Mouse (Mus musculus) neural tube, embryonic 15.5 days (tissue): ENCODE results near the gene Dlk2. TPM values are rescaled to one million over a fixed set of nuclear protein-coding genes. Genes with fewer than 3 reads are reported as not detected.

Experiments used
- ATAC-seq: fragments of 200-750 bp; cut with Nextera tagmentation; 2 replicates; pipeline ENCODE4 v1.8.0; 2017; ENCODE audit warnings: mild to moderate bottlenecking, moderate TSS enrichment, moderate library complexity; ENCODE audit not compliant: low FRiP score
- H3K27ac ChIP-seq: fragments of 300-500 bp; sonication (generic); replicated peaks from 2 replicates; pipeline ENCODE4 v1.5.1; 2015; ENCODE audit warnings: mild to moderate bottlenecking, inconsistent platforms
- H3K27me3 ChIP-seq: fragments of 300-500 bp; sonication (generic); replicated peaks from 2 replicates; pipeline ENCODE4 v1.6.1; 2015; ENCODE audit warnings: inconsistent platforms
- H3K36me3 ChIP-seq: fragments of 300-500 bp; sonication (generic); 2 replicates; pipeline ENCODE4 v1.6.1; 2015; ENCODE audit warnings: inconsistent platforms
- H3K4me1 ChIP-seq: fragments of 300-500 bp; sonication (generic); 2 replicates; pipeline ENCODE4 v1.6.1; 2015; ENCODE audit warnings: inconsistent platforms
- H3K4me2 ChIP-seq: fragments of 300-500 bp; sonication (generic); 2 replicates; pipeline ENCODE4 v1.6.1; 2015; ENCODE audit warnings: inconsistent platforms, mild to moderate bottlenecking, moderate library complexity
- H3K4me3 ChIP-seq: fragments of 300-500 bp; sonication (generic); replicated peaks from 2 replicates; pipeline ENCODE4 v1.5.1; 2015; ENCODE audit warnings: mild to moderate bottlenecking, inconsistent platforms
- H3K9ac ChIP-seq: fragments of 300-500 bp; sonication (generic); replicated peaks from 2 replicates; pipeline ENCODE4 v1.6.1; 2015; ENCODE audit warnings: mild to moderate bottlenecking, inconsistent platforms
- H3K9me3 ChIP-seq: fragments of 300-500 bp; sonication (generic); replicated peaks from 2 replicates; pipeline ENCODE4 v1.6.1; 2016; ENCODE audit warnings: inconsistent platforms
- WGBS: fragments of 180-500 bp; shearing (Covaris S2); methylation state at CpG from one replicate; pipeline ENCODE4 v1.1.7; 2015; ENCODE audit warnings: mixed read lengths; 5-methylcytosine and 5-hydroxymethylcytosine counted together
- polyA plus RNA-seq: library from polyadenylated mRNA; unstranded; fragments of >200 nt; fragmentation: Nextera tagmentation; extraction: Ambion mirVana; gene quantifications from 2 replicates; pipeline ENCODE4 v1.2.1, GENCODE M21; 2015

The Dlk2 gene
- polyA plus RNA-seq, result 24.7 and 27.4 TPM in 2 replicates

DNA sequence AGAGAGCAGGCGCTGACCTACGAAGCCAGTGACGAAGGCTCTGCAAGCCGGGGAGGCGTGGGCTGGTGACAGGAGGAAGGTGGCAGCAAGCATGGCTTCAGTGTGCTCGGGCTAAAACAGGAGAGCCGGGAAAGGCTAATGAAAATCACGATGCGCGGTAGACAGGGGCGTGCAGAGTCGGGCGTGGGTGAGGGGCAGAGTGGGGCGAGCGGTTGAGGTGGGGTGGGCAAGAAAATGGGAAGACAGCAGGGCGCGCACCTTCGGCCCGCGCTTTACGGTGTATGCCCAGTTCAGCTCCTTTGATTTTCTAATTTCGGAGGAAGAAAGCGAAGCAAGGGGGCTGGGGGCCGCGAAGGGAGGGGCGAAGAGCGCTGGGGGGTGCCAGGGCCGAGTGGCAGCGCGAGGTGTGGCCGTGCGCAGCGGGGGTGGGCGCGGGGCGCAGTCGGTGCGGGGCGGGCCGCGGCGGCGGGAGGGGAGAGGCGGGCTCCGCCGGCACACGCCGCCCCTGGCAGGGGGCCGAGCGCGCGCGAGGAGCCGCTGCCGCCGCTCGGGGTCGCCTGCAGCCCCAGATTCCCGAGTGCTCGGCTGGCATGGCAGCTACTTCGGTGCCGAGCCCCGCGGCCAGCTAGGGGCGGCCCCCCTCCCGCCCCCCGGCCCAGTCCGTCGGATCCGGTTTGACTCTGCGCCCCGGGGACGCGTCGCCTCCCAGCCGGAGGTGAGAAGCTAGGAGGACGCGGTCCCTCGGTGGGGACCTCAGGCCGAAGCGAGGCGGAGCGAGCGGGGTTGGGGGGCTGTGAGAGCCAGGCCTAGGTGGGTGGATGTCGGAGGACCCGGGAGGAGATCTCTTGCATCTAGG, at the start of gene Dlk2:
Dlk2 (plus strand) TSS at position 58 of the 856 bp plus-strand sequence.
- H3K9ac ChIP-seq, result peak within 1 kb of the TSS; percentile 83
- peaks cover 31% of the 10 kb centered on the region for H3K27me3 ChIP-seq
- H3K9me3 ChIP-seq, result no peaks in the 10 kb centered on the region
- peaks cover 16% of the 10 kb centered on the region for H3K4me1 ChIP-seq
- ATAC-seq, result peak; percentile 71
- under 1% methylated on average over 66 of the region's 86 CpGs for WGBS
- H3K4me3 ChIP-seq, result peak within 1 kb of the TSS; percentile 80
- H3K4me2 ChIP-seq, result peak within 1 kb of the TSS; percentile 92
- H3K36me3 ChIP-seq, result peaks cover 17% of the 10 kb centered on the region; the same call in 1 of the 2 replicates
- H3K27ac ChIP-seq, result peak within 1 kb of the TSS; percentile 89

GRCm38 (mm10) chr17:46247512-46248188, 49.6 kb upstream of the Dlk2 start, which contains the start of the genes Polr1c and Yipf3:
Gene Polr1c, minus strand, starts transcription at chr17:46248054.
Gene Yipf3, plus strand, starts transcription at chr17:46248080.
- Histone ChIP-seq H3K4me1 (peaks cover 37% of the 10 kb centered on the region), H3K36me3 (peaks cover 74% of the 10 kb centered on the region), H3K27ac (peak within 1 kb of the TSS; percentile 89), H3K4me3 (peak within 1 kb of the TSS; percentile 81), H3K4me2 (peak within 1 kb of the TSS; percentile 89), H3K9me3 (no peaks in the 10 kb centered on the region), H3K9ac (peak within 1 kb of the TSS; percentile 93), H3K27me3 (no peaks in the 10 kb centered on the region)
- WGBS, result under 1% methylated on average over 53 of the region's 53 CpGs
- ATAC-seq, result peak; percentile 93

- Histone ChIP-seq H3K9me3 (no peaks in the 10 kb centered on the region), H3K27me3 (no peaks in the 10 kb centered on the region), H3K9ac (peak overlapping the region; percentile 93), H3K4me3 (peak overlapping the region; percentile 81), H3K4me2 (peak overlapping the region; percentile 89), H3K27ac (peak overlapping the region; percentile 89), H3K36me3 (peaks cover 69% of the 10 kb centered on the region), H3K4me1 (peaks cover 40% of the 10 kb centered on the region)
- 1% methylated on average over 37 of the region's 37 CpGs for WGBS
- peak; percentile 43 for ATAC-seq
These were observed 49.1 kb upstream of the Dlk2 start for GRCm38 (mm10) chr17:46248189-46248522.

- Histone ChIP-seq H3K9ac (no peak overlapping the region), H3K27ac (no peak overlapping the region), H3K36me3 (peaks cover 40% of the 10 kb centered on the region), H3K27me3 (no peaks in the 10 kb centered on the region), H3K4me1 (peaks cover 56% of the 10 kb centered on the region), H3K9me3 (no peaks in the 10 kb centered on the region), H3K4me2 (no peak overlapping the region), H3K4me3 (no peak overlapping the region)
- ATAC-seq, result no peak
- WGBS, result 89% methylated on average over 7 of the region's 7 CpGs
These were observed 46.0 kb upstream of the Dlk2 start for GRCm38 (mm10) chr17:46251174-46251573.

DNA sequence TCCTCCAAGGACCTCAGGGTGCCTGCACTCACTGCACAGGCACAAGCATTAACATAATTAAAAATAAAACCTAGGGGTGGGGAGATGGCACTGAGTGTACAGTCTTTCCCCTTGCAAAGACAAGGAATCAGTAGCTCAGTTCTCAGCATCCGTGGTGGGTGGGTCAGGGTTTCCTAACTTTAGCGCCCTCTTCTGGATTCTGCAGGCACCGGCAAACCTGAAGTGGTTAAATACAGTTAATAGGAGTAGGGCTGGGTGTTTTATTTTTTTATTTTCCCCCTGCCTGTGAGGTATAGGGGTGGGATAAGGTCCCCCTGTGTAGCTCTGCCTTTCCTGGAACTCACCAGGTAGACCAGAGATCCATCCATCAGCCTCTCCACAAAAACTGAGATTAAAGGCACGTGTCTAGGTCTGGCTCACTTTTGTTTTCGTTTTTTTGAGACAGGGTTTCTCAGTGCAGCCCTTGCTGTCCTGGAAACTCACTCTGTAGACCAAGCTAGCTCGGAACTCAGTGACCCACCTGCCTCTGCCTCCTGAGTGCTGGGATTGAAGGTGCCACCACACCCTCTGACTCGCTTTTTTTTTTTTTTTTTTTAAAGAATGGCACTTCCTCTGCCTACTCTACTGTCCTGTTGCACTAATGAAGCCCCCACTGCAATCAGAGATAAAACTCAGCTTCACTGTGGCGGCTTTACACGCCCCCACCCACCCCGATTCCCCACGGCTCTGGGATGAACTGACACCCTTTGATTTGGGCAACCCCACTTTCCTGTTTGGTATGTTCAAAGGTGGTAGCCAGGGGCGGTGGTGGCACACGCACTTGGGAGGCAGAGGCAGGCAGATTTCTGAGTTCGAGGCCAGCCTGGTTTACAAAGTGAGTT, 44.4 kb upstream of the Dlk2 start:
- H3K4me2 ChIP-seq, result peak overlapping the region; percentile 94
- 0 out of 2 replicates have a peak, but pooled peaks have one; percentile 1 for ATAC-seq
- H3K36me3 ChIP-seq, result peaks cover 45% of the 10 kb centered on the region
- H3K27me3 ChIP-seq, result no peaks in the 10 kb centered on the region
- peak overlapping the region; percentile 78 for H3K27ac ChIP-seq
- 0 out of 2 replicates have a peak overlapping the region, but pooled peaks have one; percentile 75 for H3K9ac ChIP-seq
- H3K9me3 ChIP-seq, result no peaks in the 10 kb centered on the region
- H3K4me3 ChIP-seq, result peak overlapping the region; percentile 81
- peaks cover 45% of the 10 kb centered on the region for H3K4me1 ChIP-seq
- 59% methylated on average over 14 of the region's 14 CpGs for WGBS

DNA sequence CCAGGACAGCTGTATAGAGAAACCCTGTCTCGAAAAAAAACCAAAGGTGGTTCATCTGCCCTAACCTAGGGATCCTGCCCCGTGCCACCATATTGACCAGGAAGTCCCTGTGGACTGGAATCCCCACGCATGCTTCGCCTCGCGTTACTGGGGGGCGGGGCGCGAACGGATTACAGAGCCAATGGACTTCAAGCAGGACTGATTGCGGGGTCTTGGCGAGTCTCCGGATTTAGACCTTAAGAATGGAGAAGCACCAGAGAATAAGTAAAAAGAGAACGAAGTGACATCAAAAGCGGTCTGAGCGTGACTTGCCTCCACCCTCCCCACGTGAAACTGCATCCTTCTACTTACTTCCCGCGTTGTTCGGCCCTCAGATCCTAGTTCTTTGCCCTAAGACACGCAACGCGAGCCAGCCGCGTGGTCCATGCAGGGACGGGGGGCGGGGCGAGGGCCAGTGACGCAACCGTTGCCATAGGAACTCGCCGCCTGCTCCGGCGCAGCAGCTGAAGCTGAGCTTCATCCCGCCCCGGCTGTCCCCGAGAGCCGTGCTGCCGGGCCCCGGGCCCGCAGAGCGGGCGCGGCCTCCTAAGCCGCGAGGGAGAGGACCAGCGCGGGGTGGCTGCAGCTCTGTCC, 43.7 kb upstream of the Dlk2 start, which contains the start of gene Lrrc73:
Lrrc73 (plus strand) TSS at position 80 of the 633 bp plus-strand sequence.
- ATAC-seq, result peak; percentile 93
- peaks cover 53% of the 10 kb centered on the region for H3K36me3 ChIP-seq
- peak within 1 kb of the TSS; percentile 94 for H3K4me2 ChIP-seq
- 2% methylated on average over 47 of the region's 48 CpGs for WGBS
- no peaks in the 10 kb centered on the region for H3K9me3 ChIP-seq
- H3K9ac ChIP-seq, result peak within 1 kb of the TSS; percentile 75
- H3K27ac ChIP-seq, result peak within 1 kb of the TSS; percentile 78
- H3K4me1 ChIP-seq, result peaks cover 44% of the 10 kb centered on the region
- no peaks in the 10 kb centered on the region for H3K27me3 ChIP-seq
- H3K4me3 ChIP-seq, result peak within 1 kb of the TSS; percentile 81

DNA sequence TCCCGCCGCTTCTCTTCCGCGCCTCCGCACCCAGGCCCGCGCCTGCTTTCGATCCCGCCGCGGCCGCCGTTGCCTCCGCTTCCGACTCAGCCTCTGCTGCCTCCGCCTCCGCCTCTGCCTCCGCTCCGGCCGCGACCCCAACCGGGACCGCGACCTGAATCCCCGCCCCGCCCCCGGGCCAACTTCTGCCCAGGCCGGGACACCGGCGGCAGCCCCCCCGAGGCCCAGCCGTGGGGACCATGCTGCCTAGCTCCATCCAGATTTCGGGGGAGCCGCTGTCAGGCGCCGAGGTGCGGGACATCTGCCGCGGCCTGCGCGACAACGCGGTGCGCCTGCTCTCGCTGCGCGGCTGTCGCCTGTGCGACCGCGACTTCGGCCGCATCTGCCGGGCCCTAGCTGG, 43.1 kb upstream of the Dlk2 start:
- peak; percentile 42 for ATAC-seq
- H3K9ac ChIP-seq, result peak overlapping the region; percentile 75
- H3K27ac ChIP-seq, result peak overlapping the region; percentile 78
- H3K4me3 ChIP-seq, result peak overlapping the region; percentile 81
- 1% methylated on average over 44 of the region's 54 CpGs for WGBS
- peak overlapping the region; percentile 94 for H3K4me2 ChIP-seq
- H3K27me3 ChIP-seq, result no peaks in the 10 kb centered on the region
- H3K36me3 ChIP-seq, result peaks cover 55% of the 10 kb centered on the region
- H3K9me3 ChIP-seq, result no peaks in the 10 kb centered on the region
- peaks cover 39% of the 10 kb centered on the region for H3K4me1 ChIP-seq

DNA sequence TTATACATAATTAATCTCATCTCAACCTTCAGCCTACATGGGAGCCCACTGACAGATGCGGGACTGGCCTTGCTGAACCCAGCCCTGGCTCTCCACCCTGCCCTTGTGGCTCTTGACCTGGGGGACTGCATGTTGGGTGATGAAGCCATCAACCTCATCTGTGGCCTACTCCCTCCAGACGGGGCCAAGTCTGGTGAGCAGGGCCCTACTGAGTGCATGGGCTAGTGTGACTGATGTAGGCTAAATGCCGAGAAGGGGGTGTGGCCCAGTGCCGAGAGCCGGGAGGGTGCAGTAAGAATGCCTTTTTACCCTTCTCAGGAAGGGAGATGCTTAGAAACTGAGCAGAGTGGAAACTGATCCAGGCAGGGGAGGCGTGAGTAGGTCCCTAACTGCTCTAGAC, 42.1 kb upstream of the Dlk2 start:
- H3K27ac ChIP-seq, result no peak overlapping the region
- H3K4me3 ChIP-seq, result peak overlapping the region; percentile 81
- peaks cover 30% of the 10 kb centered on the region for H3K4me1 ChIP-seq
- H3K9ac ChIP-seq, result peak overlapping the region; percentile 75
- no peaks in the 10 kb centered on the region for H3K27me3 ChIP-seq
- peaks cover 56% of the 10 kb centered on the region for H3K36me3 ChIP-seq
- 29% methylated on average over 6 of the region's 6 CpGs for WGBS
- H3K9me3 ChIP-seq, result no peaks in the 10 kb centered on the region
- no peak for ATAC-seq
- peak overlapping the region; percentile 94 for H3K4me2 ChIP-seq

GRCm38 (mm10) chr17:46258279-46259053, 38.8 kb upstream of the Dlk2 start:
- Histone ChIP-seq H3K27me3 (no peaks in the 10 kb centered on the region), H3K9ac (no peak overlapping the region), H3K4me3 (no peak overlapping the region), H3K4me2 (no peak overlapping the region), H3K27ac (no peak overlapping the region), H3K9me3 (no peaks in the 10 kb centered on the region), H3K4me1 (peaks cover 20% of the 10 kb centered on the region), H3K36me3 (peaks cover 67% of the 10 kb centered on the region)
- 89% methylated on average over 30 of the region's 30 CpGs for WGBS
- ATAC-seq, result no peak

GRCm38 (mm10) chr17:46259675-46260074, 37.5 kb upstream of the Dlk2 start:
- no peak overlapping the region for H3K27ac ChIP-seq
- no peaks in the 10 kb centered on the region for H3K27me3 ChIP-seq
- no peak for ATAC-seq
- H3K4me1 ChIP-seq, result peaks cover 13% of the 10 kb centered on the region
- H3K4me2 ChIP-seq, result no peak overlapping the region
- no peak overlapping the region for H3K9ac ChIP-seq
- 94% methylated on average over 17 of the region's 17 CpGs for WGBS
- H3K9me3 ChIP-seq, result no peaks in the 10 kb centered on the region
- peaks cover 78% of the 10 kb centered on the region for H3K36me3 ChIP-seq
- no peak overlapping the region for H3K4me3 ChIP-seq
